Mouse (Mus musculus): ENCODE measurements at regions not wholly inside any gene's neighbourhood (a gene's known extent, or its start where the extent isn't known, plus 50 kb on each side); places are given as distances from the start of the nearest gene placed in this dataset.
"Not testable (repeated sequence)": the region's sequence is repeated elsewhere in the genome, so short reads cannot be mapped to it uniquely, and the experiment has no call there.

DNA sequence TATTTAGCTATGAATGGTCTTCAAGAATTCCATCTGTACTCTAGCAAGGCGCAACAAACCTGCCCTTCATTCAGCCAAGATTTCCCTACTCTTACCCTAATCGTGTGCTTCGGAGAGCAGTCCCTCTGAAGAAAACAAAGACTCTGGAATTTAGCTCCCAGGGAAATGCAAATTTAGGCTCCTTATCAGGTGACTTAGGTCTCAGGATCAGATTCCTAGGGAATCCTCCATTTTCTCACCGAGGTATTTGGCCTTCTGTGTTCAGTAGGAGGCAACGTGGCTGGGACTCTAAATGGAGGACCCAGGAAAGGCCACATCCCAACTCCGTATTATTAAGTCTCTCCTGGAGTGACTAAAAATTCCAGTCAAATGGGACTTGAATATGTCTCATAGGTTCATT is 204.2 kb upstream of the Olfr1324 start:
- Histone ChIP-seq H3K4me3 (ENCODE audit: control insufficient read depth in 1 of 2, insufficient read depth in 1 of 2, low read depth in 1 of 2, low read length in 2 of 2) (no peak overlapping the region), H3K27ac (replicated peaks in 1 of 2; ENCODE audit: control insufficient read depth in 1 of 2, insufficient read depth in 1 of 2, low read depth in 2 of 2, low read length in 2 of 2) (no peak overlapping the region), H3K9ac (ENCODE audit: low read length) (no peak overlapping the region), H3K4me2 (ENCODE audit: low read length) (no peak overlapping the region), H3K4me1 (ENCODE audit: control insufficient read depth in 2 of 2, insufficient read depth in 2 of 2, low read length in 2 of 2) (peaks cover 0 to 3% of the 10 kb centered on the region in 2 experiments; a peak in 1 of 4 replicates), H3K36me3 (ENCODE audit: control insufficient read depth, insufficient read depth, low read length) (peaks cover 19% of the 10 kb centered on the region; the same call in 1 of the 2 replicates), H3K9me3 (ENCODE audit: control insufficient read depth, low read length) (no peaks in the 10 kb centered on the region), H3K27me3 (ENCODE audit: control insufficient read depth, insufficient read depth, low read length) (no peaks in the 10 kb centered on the region)
- ATAC-seq (ENCODE audit: insufficient number of reproducible peaks, insufficient read depth, low FRiP score, low read depth): no peak
- 39% methylated on average over 6 of the region's 6 CpGs for WGBS

DNA sequence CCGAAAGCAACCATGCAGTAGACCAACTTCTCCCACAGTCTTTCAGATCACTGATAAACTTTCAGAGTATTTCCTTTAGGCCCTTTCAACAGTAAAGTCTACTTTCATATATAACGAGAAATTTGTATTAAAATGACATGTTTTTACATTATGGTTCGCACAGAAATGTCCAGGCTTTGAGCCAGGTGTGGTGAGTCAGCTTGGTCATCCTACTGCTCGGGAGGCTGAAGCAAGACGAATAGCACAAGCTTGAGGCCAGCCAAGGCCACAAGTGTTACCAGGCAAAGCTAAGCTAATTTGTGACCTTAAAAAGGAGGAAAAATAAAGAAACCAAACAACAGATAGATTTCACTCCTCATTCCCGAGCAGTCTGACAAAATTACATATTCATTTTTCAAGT is 197.0 kb upstream of the Olfr1324 start:
- no peak overlapping the region for H3K4me2 ChIP-seq (ENCODE audit: low read length)
- H3K27ac ChIP-seq (replicated peaks in 1 of 2; ENCODE audit: control insufficient read depth in 1 of 2, insufficient read depth in 1 of 2, low read depth in 2 of 2, low read length in 2 of 2): no peak overlapping the region
- H3K4me1 ChIP-seq (ENCODE audit: control insufficient read depth in 2 of 2, insufficient read depth in 2 of 2, low read length in 2 of 2): no peaks in the 10 kb centered on the region
- ATAC-seq (ENCODE audit: insufficient number of reproducible peaks, insufficient read depth, low FRiP score, low read depth): no peak
- 76% methylated on average over 6 of the region's 6 CpGs for WGBS
- peaks cover 53% of the 10 kb centered on the region for H3K36me3 ChIP-seq (ENCODE audit: control insufficient read depth, insufficient read depth, low read length)
- no peak overlapping the region for H3K9ac ChIP-seq (ENCODE audit: low read length)
- no peaks in the 10 kb centered on the region for H3K27me3 ChIP-seq (ENCODE audit: control insufficient read depth, insufficient read depth, low read length)
- H3K4me3 ChIP-seq (ENCODE audit: control insufficient read depth in 1 of 2, insufficient read depth in 1 of 2, low read depth in 1 of 2, low read length in 2 of 2): no peak overlapping the region
- H3K9me3 ChIP-seq (ENCODE audit: control insufficient read depth, low read length): no peaks in the 10 kb centered on the region

DNA sequence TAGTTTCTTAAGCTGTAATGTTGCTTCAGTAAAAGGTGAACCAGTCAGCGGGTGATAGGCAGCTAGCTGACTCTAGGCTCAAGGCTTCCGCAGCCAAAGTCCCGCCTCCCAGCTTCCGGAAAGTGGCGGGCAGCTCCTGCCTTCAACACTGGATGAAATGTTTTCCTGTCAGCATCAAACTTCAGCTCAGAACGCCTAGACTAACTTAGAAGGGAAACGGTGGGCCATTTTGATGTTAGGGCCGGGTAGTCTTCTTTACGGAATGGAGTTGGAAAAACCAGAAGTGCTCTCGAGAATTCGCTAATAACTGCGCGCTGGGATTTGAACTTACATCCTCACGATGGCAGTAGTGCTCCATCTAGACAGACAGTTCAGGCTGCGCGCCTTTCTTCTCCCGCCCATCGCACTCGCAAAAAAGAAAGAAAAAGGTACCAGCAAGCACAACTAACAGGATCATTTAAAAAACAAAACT is 194.7 kb upstream of the Olfr1324 start:
- Histone ChIP-seq H3K27ac (replicated peaks in 1 of 2; ENCODE audit: control insufficient read depth in 1 of 2, insufficient read depth in 1 of 2, low read depth in 2 of 2, low read length in 2 of 2) (peak overlapping the region in 1 of 2 experiments; percentile 64; a peak in 2 of 4 replicates), H3K9ac (ENCODE audit: low read length) (no peak overlapping the region), H3K4me2 (ENCODE audit: low read length) (no peak overlapping the region), H3K4me1 (ENCODE audit: control insufficient read depth in 2 of 2, insufficient read depth in 2 of 2, low read length in 2 of 2) (peaks cover 0 to 3% of the 10 kb centered on the region in 2 experiments; a peak in 1 of 4 replicates), H3K9me3 (ENCODE audit: control insufficient read depth, low read length) (no peaks in the 10 kb centered on the region), H3K4me3 (ENCODE audit: control insufficient read depth in 1 of 2, insufficient read depth in 1 of 2, low read depth in 1 of 2, low read length in 2 of 2) (peak overlapping the region; percentile 14 to 25; a peak in 3 of 4 replicates), H3K27me3 (ENCODE audit: control insufficient read depth, insufficient read depth, low read length) (no peaks in the 10 kb centered on the region), H3K36me3 (ENCODE audit: control insufficient read depth, insufficient read depth, low read length) (peaks cover 45% of the 10 kb centered on the region)
- 51% methylated on average over 19 of the region's 19 CpGs for WGBS
- no peak for ATAC-seq (ENCODE audit: insufficient number of reproducible peaks, insufficient read depth, low FRiP score, low read depth)

DNA sequence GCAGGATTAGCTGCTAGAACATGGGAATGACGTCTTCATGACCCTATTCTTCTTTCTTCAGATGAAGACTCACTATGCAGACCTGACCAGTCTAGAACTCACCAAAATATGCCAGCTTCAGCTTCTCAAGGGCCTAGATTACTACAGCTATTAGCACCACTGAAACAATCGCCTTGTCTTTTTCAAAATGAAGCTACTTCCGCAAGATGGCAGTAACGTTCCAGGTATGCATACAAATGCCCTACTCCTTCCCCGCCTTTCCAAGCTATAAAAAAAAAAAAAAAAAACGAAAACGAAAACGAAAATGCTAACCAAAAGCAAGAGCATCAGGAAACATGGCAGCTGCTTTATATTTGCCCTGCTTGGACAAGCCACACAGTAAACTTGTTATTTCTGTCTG is 192.6 kb upstream of the Olfr1324 start:
- Histone ChIP-seq H3K27me3 (ENCODE audit: control insufficient read depth, insufficient read depth, low read length) (no peaks in the 10 kb centered on the region), H3K27ac (replicated peaks in 1 of 2; ENCODE audit: control insufficient read depth in 1 of 2, insufficient read depth in 1 of 2, low read depth in 2 of 2, low read length in 2 of 2) (no peak overlapping the region), H3K9me3 (ENCODE audit: control insufficient read depth, low read length) (no peaks in the 10 kb centered on the region), H3K4me1 (ENCODE audit: control insufficient read depth in 2 of 2, insufficient read depth in 2 of 2, low read length in 2 of 2) (peaks cover 0 to 3% of the 10 kb centered on the region in 2 experiments; a peak in 1 of 4 replicates), H3K4me3 (ENCODE audit: control insufficient read depth in 1 of 2, insufficient read depth in 1 of 2, low read depth in 1 of 2, low read length in 2 of 2) (no peak overlapping the region), H3K4me2 (ENCODE audit: low read length) (no peak overlapping the region), H3K9ac (ENCODE audit: low read length) (no peak overlapping the region), H3K36me3 (ENCODE audit: control insufficient read depth, insufficient read depth, low read length) (peaks cover 37% of the 10 kb centered on the region)
- ATAC-seq (ENCODE audit: insufficient number of reproducible peaks, insufficient read depth, low FRiP score, low read depth): no peak
- 67% methylated on average over 8 of the region's 8 CpGs for WGBS

- H3K27me3 ChIP-seq (ENCODE audit: control insufficient read depth, insufficient read depth, low read length): no peaks in the 10 kb centered on the region
- H3K4me2 ChIP-seq (ENCODE audit: low read length): no peak overlapping the region
- no peaks in the 10 kb centered on the region for H3K9me3 ChIP-seq (ENCODE audit: control insufficient read depth, low read length)
- WGBS: 56% methylated on average over 9 of the region's 9 CpGs
- no peak overlapping the region for H3K4me3 ChIP-seq (ENCODE audit: control insufficient read depth in 1 of 2, insufficient read depth in 1 of 2, low read depth in 1 of 2, low read length in 2 of 2)
- peaks cover 0 to 3% of the 10 kb centered on the region in 2 experiments; a peak in 1 of 4 replicates for H3K4me1 ChIP-seq (ENCODE audit: control insufficient read depth in 2 of 2, insufficient read depth in 2 of 2, low read length in 2 of 2)
- H3K36me3 ChIP-seq (ENCODE audit: control insufficient read depth, insufficient read depth, low read length): peaks cover 29% of the 10 kb centered on the region
- no peak overlapping the region for H3K9ac ChIP-seq (ENCODE audit: low read length)
- no peak overlapping the region for H3K27ac ChIP-seq (replicated peaks in 1 of 2; ENCODE audit: control insufficient read depth in 1 of 2, insufficient read depth in 1 of 2, low read depth in 2 of 2, low read length in 2 of 2)
- peak; percentile 43; the same call in 1 of the 2 replicates for ATAC-seq (ENCODE audit: insufficient number of reproducible peaks, insufficient read depth, low FRiP score, low read depth)
These were observed 191.6 kb upstream of the Olfr1324 start for GRCm38 (mm10) chrX:50619919-50620318.

GRCm38 (mm10) chrX:50618936-50619335 is 190.6 kb upstream of the Olfr1324 start:
- no peak overlapping the region for H3K9ac ChIP-seq (ENCODE audit: low read length)
- H3K9me3 ChIP-seq (ENCODE audit: control insufficient read depth, low read length): no peaks in the 10 kb centered on the region
- WGBS: 67% methylated on average over 4 of the region's 4 CpGs
- no peak for ATAC-seq (ENCODE audit: insufficient number of reproducible peaks, insufficient read depth, low FRiP score, low read depth)
- no peak overlapping the region for H3K27ac ChIP-seq (replicated peaks in 1 of 2; ENCODE audit: control insufficient read depth in 1 of 2, insufficient read depth in 1 of 2, low read depth in 2 of 2, low read length in 2 of 2)
- H3K4me1 ChIP-seq (ENCODE audit: control insufficient read depth in 2 of 2, insufficient read depth in 2 of 2, low read length in 2 of 2): peaks cover 0 to 3% of the 10 kb centered on the region in 2 experiments; a peak in 1 of 4 replicates
- H3K36me3 ChIP-seq (ENCODE audit: control insufficient read depth, insufficient read depth, low read length): peaks cover 25% of the 10 kb centered on the region; the same call in 1 of the 2 replicates
- no peaks in the 10 kb centered on the region for H3K27me3 ChIP-seq (ENCODE audit: control insufficient read depth, insufficient read depth, low read length)
- H3K4me2 ChIP-seq (ENCODE audit: low read length): no peak overlapping the region
- H3K4me3 ChIP-seq (ENCODE audit: control insufficient read depth in 1 of 2, insufficient read depth in 1 of 2, low read depth in 1 of 2, low read length in 2 of 2): no peak overlapping the region

DNA sequence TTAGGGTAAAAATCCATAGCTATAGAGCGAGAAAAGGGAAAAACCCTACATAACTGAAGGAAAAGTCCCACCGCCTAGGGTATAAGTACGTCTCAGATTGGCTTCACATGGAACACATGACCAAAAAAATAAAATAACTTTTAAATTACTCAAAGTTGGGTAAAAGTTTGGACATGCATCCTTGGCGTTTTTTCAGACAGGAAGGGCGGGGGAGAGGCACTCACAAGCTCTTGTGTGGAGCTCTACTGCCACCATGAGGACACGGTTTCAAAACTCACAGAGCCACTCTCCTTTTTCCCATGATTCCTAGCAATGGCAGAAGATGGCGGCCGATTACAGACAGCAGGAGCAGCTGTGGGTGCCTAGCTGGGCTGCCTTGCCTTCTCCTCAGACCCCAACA is 188.6 kb upstream of the Olfr1324 start:
- not testable (repeated sequence) for ATAC-seq (ENCODE audit: insufficient number of reproducible peaks, insufficient read depth, low FRiP score, low read depth); H3K9me3 ChIP-seq (ENCODE audit: control insufficient read depth, low read length); H3K4me1 ChIP-seq (ENCODE audit: control insufficient read depth in 2 of 2, insufficient read depth in 2 of 2, low read length in 2 of 2); H3K27ac ChIP-seq (replicated peaks in 1 of 2; ENCODE audit: control insufficient read depth in 1 of 2, insufficient read depth in 1 of 2, low read depth in 2 of 2, low read length in 2 of 2); H3K9ac ChIP-seq (ENCODE audit: low read length); H3K27me3 ChIP-seq (ENCODE audit: control insufficient read depth, insufficient read depth, low read length)
- Histone ChIP-seq H3K4me3 (ENCODE audit: control insufficient read depth in 1 of 2, insufficient read depth in 1 of 2, low read depth in 1 of 2, low read length in 2 of 2) (peak overlapping the region in 1 of 2 experiments; percentile 20; a peak in 2 of 4 replicates), H3K36me3 (ENCODE audit: control insufficient read depth, insufficient read depth, low read length) (peaks cover 25% of the 10 kb centered on the region), H3K4me2 (ENCODE audit: low read length) (0 out of 2 replicates have a peak overlapping the region, but pooled peaks have one; percentile 23)
- WGBS: 64% methylated on average over 8 of the region's 8 CpGs

GRCm38 (mm10) chrX:50614874-50615273 is 186.6 kb upstream of the Olfr1324 start:
- ATAC-seq (ENCODE audit: insufficient number of reproducible peaks, insufficient read depth, low FRiP score, low read depth); H3K27me3 ChIP-seq (ENCODE audit: control insufficient read depth, insufficient read depth, low read length); H3K9me3 ChIP-seq (ENCODE audit: control insufficient read depth, low read length); H3K27ac ChIP-seq (replicated peaks in 1 of 2; ENCODE audit: control insufficient read depth in 1 of 2, insufficient read depth in 1 of 2, low read depth in 2 of 2, low read length in 2 of 2); H3K4me1 ChIP-seq (ENCODE audit: control insufficient read depth in 2 of 2, insufficient read depth in 2 of 2, low read length in 2 of 2); H3K9ac ChIP-seq (ENCODE audit: low read length): not testable (repeated sequence)
- Histone ChIP-seq H3K36me3 (ENCODE audit: control insufficient read depth, insufficient read depth, low read length) (peaks cover 30% of the 10 kb centered on the region), H3K4me3 (ENCODE audit: control insufficient read depth in 1 of 2, insufficient read depth in 1 of 2, low read depth in 1 of 2, low read length in 2 of 2) (peak overlapping the region; percentile 19 to 35; a peak in 2 of 4 replicates), H3K4me2 (ENCODE audit: low read length) (peak overlapping the region; percentile 41)
- WGBS: 74% methylated on average over 3 of the region's 3 CpGs

Data from heart, embryonic 14.5 days (tissue).